Mouse (Mus musculus) neural tube, embryonic 13.5 days (tissue): ENCODE measurements around the gene Pcdh9. TPM values are rescaled to one million over a fixed set of nuclear protein-coding genes. Genes with fewer than 3 reads are reported as not detected.

Source experiments
- ATAC-seq: fragments of 200-750 bp; cut with Nextera tagmentation; 2 replicates; pipeline ENCODE4 v1.8.0; 2017; ENCODE audit warnings: low read depth, mild to moderate bottlenecking, moderate TSS enrichment, moderate library complexity
- H3K27ac ChIP-seq: fragments of 300-500 bp; sonication (generic); replicated peaks from 2 replicates; pipeline ENCODE4 v1.5.1; 2015; ENCODE audit warnings: moderate library complexity, mild to moderate bottlenecking, inconsistent platforms
- H3K27me3 ChIP-seq: fragments of 300-500 bp; sonication (generic); 2 replicates; pipeline ENCODE4 v1.6.1; 2015; ENCODE audit warnings: mild to moderate bottlenecking, inconsistent platforms
- H3K36me3 ChIP-seq: fragments of 300-500 bp; sonication (generic); 2 replicates; pipeline ENCODE4 v1.6.1; 2015; ENCODE audit warnings: mild to moderate bottlenecking, inconsistent platforms
- H3K4me1 ChIP-seq: fragments of 300-500 bp; sonication (generic); replicated peaks from 2 replicates; pipeline ENCODE4 v1.6.1; 2015; ENCODE audit warnings: inconsistent platforms
- H3K4me2 ChIP-seq: fragments of 300-500 bp; sonication (generic); 2 replicates; pipeline ENCODE4 v1.6.1; 2015; ENCODE audit warnings: inconsistent platforms, mild to moderate bottlenecking, moderate library complexity
- H3K4me3 ChIP-seq: fragments of 300-500 bp; sonication (generic); 2 replicates; pipeline ENCODE4 v1.5.1; 2015; ENCODE audit warnings: mild to moderate bottlenecking, inconsistent platforms
- H3K9ac ChIP-seq: fragments of 300-500 bp; sonication (generic); 2 replicates; pipeline ENCODE4 v1.6.1; 2015; ENCODE audit warnings: moderate library complexity, mild to moderate bottlenecking, inconsistent platforms
- H3K9me3 ChIP-seq: fragments of 300-500 bp; sonication (generic); 2 replicates; pipeline ENCODE4 v1.6.1; 2016; ENCODE audit warnings: inconsistent platforms
- WGBS: fragments of 180-500 bp; shearing (Covaris S2); methylation state at CpG from one replicate; pipeline ENCODE4 v1.1.7; 2015; 5-methylcytosine and 5-hydroxymethylcytosine counted together
- polyA plus RNA-seq: library from polyadenylated mRNA; unstranded; fragments of >200 nt; fragmentation: Nextera tagmentation; extraction: Ambion mirVana; gene quantifications from 2 replicates; pipeline ENCODE4 v1.2.1, GENCODE M21; 2015

Pcdh9 gene
- polyA plus RNA-seq, 1 experiment from 2014 or later = 103 TPM

DNA sequence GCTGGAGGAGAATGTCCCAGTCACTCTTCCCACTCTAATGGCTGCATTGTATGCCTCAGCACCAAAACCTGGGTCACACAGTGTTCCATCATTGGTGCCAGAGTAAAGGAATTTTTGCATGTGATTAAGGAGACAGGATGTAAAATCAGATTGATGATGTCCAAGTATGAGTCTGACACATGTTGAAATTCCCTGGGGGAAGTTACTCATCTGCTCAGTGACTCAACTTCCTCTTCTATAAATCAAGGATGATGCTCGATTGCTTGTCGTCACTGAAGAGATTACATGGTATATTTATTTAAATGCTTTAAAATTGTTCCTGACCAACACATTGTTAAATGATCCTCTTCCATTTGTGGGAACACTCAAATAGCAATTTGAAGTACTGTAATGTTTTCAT is 690.7 kb downstream of the Pcdh9 start:
- H3K4me2 ChIP-seq = no peak overlapping the region
- no peaks in the 10 kb centered on the region for H3K9me3 ChIP-seq
- no peaks in the 10 kb centered on the region for H3K4me1 ChIP-seq
- no peak overlapping the region for H3K27ac ChIP-seq
- H3K36me3 ChIP-seq = no peaks in the 10 kb centered on the region
- H3K27me3 ChIP-seq = no peaks in the 10 kb centered on the region
- ATAC-seq = no peak
- H3K4me3 ChIP-seq = no peak overlapping the region
- no peak overlapping the region for H3K9ac ChIP-seq
- WGBS = 65% methylated on average over 2 of the region's 2 CpGs

DNA sequence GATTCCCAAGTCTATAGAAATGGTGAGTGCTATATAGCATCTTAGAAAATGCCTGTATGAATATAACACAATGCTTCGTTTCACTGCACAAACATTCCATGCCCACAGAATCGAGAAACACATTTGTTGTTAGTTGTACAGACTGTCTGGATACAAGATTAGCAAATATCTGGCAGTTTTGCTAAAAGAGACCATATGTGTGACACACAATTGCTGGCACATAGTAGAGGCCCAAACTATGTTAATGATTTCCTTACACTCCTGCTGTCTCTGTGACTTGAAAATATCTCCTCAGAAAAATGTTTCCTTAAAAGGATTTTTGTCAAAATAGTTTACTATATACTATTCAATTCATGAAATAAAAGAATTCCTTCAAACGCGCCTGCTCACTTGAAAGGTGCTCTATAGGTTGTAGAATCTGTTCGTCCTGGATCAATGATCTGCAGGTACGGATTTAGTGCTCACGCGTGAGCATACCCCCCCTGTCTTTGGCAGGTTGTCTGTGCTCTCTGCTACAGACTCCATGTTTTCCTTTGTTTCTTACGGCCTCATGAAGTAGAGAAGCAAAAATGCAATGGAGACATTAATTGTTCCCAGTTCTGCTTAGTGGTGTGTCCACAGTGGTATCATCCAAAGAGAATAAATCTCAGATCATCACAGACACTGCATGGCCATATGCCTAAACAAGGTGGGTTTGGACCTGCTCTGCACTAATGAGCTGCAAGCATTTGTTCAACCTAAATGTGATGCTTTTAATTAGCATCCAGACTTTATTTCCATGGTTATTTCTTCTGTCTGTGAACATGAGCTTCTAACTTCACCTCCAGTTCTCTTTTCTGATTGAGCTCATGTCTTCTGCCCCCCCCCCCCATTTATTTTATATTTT is 707.6 kb downstream of the Pcdh9 start:
- Histone ChIP-seq H3K27ac (no peak overlapping the region), H3K9ac (no peak overlapping the region), H3K4me1 (no peaks in the 10 kb centered on the region), H3K9me3 (no peaks in the 10 kb centered on the region), H3K36me3 (no peaks in the 10 kb centered on the region), H3K27me3 (no peaks in the 10 kb centered on the region), H3K4me3 (no peak overlapping the region), H3K4me2 (no peak overlapping the region)
- no peak for ATAC-seq
- WGBS = 92% methylated on average over 9 of the region's 9 CpGs

DNA sequence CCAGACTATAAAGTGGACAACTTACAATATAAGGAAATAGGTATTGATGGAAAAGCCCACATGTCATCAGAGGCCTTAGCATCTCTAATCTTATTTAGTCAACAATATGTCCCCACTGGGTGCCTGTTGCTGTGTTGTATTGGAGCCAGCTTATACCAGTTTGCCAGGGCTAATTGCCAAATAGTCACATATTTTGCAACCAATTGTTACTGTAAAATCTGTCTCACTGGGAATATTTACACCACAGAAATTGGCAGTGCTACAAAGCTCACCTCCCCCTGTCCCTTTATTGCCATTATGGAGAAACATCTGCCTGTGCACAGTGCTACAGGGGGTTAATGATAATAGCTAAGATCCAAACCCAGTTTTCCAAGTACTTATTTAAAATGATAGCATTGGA is 721.3 kb downstream of the Pcdh9 start:
- Histone ChIP-seq H3K36me3 (no peaks in the 10 kb centered on the region), H3K4me2 (no peak overlapping the region), H3K4me1 (no peaks in the 10 kb centered on the region), H3K27ac (no peak overlapping the region), H3K9me3 (no peaks in the 10 kb centered on the region), H3K9ac (no peak overlapping the region), H3K4me3 (no peak overlapping the region), H3K27me3 (no peaks in the 10 kb centered on the region)
- ATAC-seq = peak; percentile 81

DNA sequence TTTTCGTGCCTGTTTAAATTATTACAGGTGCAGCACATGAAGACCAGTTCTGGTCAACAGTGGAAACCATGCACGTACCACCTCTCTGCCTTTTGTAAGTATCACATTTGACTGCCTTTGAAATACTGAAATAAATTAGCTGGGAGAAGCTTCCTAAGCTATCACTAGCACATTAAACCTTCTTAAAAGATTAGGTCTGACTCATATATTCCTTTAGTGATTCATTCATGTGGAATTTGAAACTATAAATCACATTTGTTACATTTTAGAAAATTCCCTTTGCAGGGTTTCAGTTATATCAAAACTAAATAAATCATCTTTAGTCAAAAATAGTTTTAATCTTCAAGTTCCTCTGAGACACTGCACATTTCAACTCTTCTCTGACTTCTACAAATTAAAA is 722.1 kb downstream of the Pcdh9 start:
- 69% methylated on average over 2 of the region's 2 CpGs for WGBS
- Histone ChIP-seq H3K9ac (no peak overlapping the region), H3K4me3 (no peak overlapping the region), H3K27me3 (no peaks in the 10 kb centered on the region), H3K27ac (no peak overlapping the region), H3K9me3 (no peaks in the 10 kb centered on the region), H3K36me3 (no peaks in the 10 kb centered on the region), H3K4me1 (peaks cover 4% of the 10 kb centered on the region; the same call in 1 of the 2 replicates), H3K4me2 (no peak overlapping the region)
- no peak for ATAC-seq

DNA sequence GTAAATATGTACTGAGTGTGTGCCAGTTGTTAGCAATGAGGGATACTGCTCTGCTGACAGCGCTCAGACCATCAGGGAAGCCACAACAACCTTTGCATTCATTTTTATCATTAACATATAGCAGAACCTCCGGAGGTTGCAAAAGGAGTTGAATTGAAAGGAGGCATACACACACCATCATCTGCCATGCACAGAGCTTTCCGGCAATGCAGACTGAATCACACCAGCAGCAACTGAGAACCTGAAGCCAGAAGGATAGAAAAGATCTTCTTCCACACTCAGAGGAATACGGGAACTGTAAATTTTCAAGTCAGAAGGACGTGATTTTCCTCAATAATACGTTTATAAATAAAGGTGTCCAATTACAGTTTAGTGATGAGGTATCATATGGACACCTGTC is 747.1 kb downstream of the Pcdh9 start:
- Histone ChIP-seq H3K4me2 (no peak overlapping the region), H3K27me3 (no peaks in the 10 kb centered on the region), H3K27ac (no peak overlapping the region), H3K4me1 (no peaks in the 10 kb centered on the region), H3K9ac (no peak overlapping the region), H3K4me3 (no peak overlapping the region), H3K9me3 (no peaks in the 10 kb centered on the region), H3K36me3 (no peaks in the 10 kb centered on the region)
- no peak for ATAC-seq
- WGBS = 89% methylated on average over 6 of the region's 6 CpGs

DNA sequence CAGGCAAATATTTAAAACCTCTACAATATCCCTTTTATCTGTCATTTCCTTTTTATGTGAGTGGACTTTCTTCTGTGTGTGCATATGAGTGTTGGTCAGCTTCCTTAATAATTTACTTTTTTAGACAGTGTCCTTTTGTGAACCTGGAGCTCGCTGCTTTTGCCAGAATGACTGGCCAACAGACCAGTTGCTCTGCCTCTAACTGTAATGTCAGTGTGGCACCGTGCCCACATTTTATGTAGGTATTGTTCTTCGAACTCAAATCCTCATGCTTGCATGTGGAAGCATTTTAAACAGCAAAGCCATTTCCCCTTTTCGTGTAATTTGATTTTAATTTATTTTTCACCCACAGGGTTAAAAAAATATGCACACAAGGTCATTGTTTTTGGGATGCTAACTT is 748.4 kb downstream of the Pcdh9 start:
- no peak overlapping the region for H3K4me3 ChIP-seq
- no peaks in the 10 kb centered on the region for H3K36me3 ChIP-seq
- 82% methylated on average over 4 of the region's 4 CpGs for WGBS
- no peaks in the 10 kb centered on the region for H3K9me3 ChIP-seq
- H3K9ac ChIP-seq = no peak overlapping the region
- no peaks in the 10 kb centered on the region for H3K4me1 ChIP-seq
- H3K27me3 ChIP-seq = no peaks in the 10 kb centered on the region
- H3K4me2 ChIP-seq = no peak overlapping the region
- H3K27ac ChIP-seq = no peak overlapping the region
- ATAC-seq = no peak

DNA sequence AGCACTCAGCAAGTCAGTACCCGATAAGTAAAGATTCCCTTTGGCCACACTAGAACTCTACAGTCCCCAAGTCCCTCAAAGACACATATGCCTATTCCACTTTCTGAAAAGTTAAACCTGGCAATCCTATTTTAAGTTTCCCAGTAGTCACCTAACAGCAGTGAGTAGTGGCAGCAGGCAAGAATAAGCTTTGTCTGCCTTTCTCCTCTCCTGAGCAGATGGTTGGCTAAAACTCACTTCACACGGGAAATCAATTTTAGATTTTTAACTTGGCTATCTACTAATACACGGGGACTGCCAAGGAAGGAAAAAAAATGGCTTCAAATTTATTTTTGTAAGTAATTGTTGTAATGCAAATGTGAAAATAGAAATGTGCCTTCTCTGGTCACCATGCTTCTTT is 763.5 kb downstream of the Pcdh9 start:
- H3K27ac ChIP-seq = no peak overlapping the region
- H3K4me1 ChIP-seq = no peaks in the 10 kb centered on the region
- ATAC-seq = no peak
- H3K4me2 ChIP-seq = no peak overlapping the region
- no peak overlapping the region for H3K9ac ChIP-seq
- no peaks in the 10 kb centered on the region for H3K27me3 ChIP-seq
- no peaks in the 10 kb centered on the region for H3K36me3 ChIP-seq
- WGBS = 89% methylated on average over 3 of the region's 3 CpGs
- H3K4me3 ChIP-seq = no peak overlapping the region
- no peaks in the 10 kb centered on the region for H3K9me3 ChIP-seq

DNA sequence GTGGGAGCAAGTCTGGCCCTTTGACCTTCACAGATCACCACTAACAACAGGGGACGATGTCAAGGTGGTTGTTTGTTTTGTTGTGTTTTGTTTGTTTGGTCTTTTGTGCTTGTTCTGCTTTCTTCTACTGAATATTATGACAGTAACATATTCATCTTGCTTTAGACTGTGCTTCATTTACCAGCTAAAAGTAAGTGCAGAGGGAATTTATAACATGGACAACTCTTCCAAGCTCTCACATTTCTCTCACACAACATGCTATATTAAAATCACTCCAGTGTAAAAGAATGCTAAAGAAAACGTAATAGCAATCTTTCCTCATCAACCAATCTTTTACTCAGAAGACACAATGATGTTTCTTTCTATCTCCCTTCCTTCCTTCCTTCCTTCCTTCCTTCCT is 787.7 kb downstream of the Pcdh9 start:
- Histone ChIP-seq H3K4me3 (no peak overlapping the region), H3K36me3 (no peaks in the 10 kb centered on the region), H3K4me1 (no peaks in the 10 kb centered on the region), H3K27me3 (no peaks in the 10 kb centered on the region), H3K9me3 (no peaks in the 10 kb centered on the region), H3K4me2 (no peak overlapping the region), H3K9ac (no peak overlapping the region), H3K27ac (no peak overlapping the region)
- 68% methylated on average over 2 of the region's 2 CpGs for WGBS
- no peak for ATAC-seq

DNA sequence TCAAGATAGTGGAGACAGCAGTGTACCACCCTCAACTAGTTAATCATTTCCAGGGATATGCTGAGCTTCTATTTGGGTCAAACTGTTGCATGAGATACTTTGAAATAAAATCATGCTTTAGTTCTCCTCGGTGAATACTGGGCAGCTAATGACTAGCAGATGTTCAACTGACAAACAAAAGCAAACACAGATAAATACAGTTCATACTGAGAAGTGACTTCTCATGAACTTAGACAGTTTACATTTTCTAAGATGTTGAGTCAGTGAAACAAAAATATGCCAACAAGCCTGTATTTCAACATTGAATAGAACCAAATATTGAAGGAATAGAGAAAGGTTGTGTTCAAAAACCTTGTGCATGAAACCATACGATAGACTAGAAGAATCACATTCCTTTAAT is 795.4 kb downstream of the Pcdh9 start:
- no peak overlapping the region for H3K4me2 ChIP-seq
- no peaks in the 10 kb centered on the region for H3K36me3 ChIP-seq
- H3K27ac ChIP-seq = no peak overlapping the region
- no peaks in the 10 kb centered on the region for H3K4me1 ChIP-seq
- H3K9me3 ChIP-seq = no peaks in the 10 kb centered on the region
- no peaks in the 10 kb centered on the region for H3K27me3 ChIP-seq
- 78% methylated on average over 2 of the region's 2 CpGs for WGBS
- no peak overlapping the region for H3K4me3 ChIP-seq
- no peak overlapping the region for H3K9ac ChIP-seq
- no peak for ATAC-seq

DNA sequence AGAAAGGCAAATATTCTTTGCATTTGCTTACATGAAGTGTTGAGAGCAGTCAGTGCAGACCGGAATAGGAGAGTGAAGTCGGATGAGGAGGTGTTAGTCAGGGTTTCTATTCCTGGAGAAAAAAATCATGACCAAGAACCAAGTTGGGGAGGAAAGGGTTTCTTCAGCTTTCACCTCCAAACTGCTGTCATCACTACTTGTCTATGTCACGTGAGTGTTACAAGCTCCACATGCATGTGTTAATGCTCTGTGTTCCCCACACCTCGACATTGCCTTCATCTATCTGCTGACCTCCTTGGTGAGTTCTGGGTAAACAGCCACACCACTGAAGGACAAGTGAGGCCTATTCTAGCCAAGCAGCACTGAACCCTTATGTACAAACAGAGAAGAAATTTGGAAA is 797.7 kb downstream of the Pcdh9 start:
- Histone ChIP-seq H3K4me2 (no peak overlapping the region), H3K27me3 (no peaks in the 10 kb centered on the region), H3K36me3 (no peaks in the 10 kb centered on the region), H3K9me3 (no peaks in the 10 kb centered on the region), H3K4me3 (no peak overlapping the region), H3K9ac (no peak overlapping the region), H3K27ac (no peak overlapping the region), H3K4me1 (no peaks in the 10 kb centered on the region)
- 86% methylated on average over 4 of the region's 4 CpGs for WGBS
- ATAC-seq = no peak

DNA sequence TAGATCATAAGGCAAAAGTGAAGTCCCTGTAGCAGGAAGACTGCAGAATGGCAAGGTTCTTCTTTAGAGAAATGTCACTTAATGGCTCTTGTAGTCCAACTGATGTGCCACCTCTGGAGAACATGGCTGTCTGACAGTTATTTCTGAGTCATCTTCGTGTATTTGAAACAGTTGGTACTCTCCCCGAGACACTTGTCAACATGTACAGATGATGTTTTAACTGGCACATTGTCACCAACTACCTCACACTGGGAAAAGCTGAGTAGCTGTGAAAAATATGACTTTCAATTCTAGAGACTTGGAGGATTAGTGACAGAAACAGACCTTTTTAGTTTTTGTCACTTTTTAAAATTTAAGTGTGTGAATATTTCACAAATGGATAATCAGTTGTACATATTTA is 804.8 kb downstream of the Pcdh9 start:
- H3K4me1 ChIP-seq = peaks cover 20% of the 10 kb centered on the region
- H3K4me3 ChIP-seq = no peak overlapping the region
- ATAC-seq = no peak
- H3K27me3 ChIP-seq = no peaks in the 10 kb centered on the region
- H3K9me3 ChIP-seq = no peaks in the 10 kb centered on the region
- H3K4me2 ChIP-seq = no peak overlapping the region
- no peak overlapping the region for H3K27ac ChIP-seq
- 79% methylated on average over 2 of the region's 2 CpGs for WGBS
- no peak overlapping the region for H3K9ac ChIP-seq
- H3K36me3 ChIP-seq = no peaks in the 10 kb centered on the region

DNA sequence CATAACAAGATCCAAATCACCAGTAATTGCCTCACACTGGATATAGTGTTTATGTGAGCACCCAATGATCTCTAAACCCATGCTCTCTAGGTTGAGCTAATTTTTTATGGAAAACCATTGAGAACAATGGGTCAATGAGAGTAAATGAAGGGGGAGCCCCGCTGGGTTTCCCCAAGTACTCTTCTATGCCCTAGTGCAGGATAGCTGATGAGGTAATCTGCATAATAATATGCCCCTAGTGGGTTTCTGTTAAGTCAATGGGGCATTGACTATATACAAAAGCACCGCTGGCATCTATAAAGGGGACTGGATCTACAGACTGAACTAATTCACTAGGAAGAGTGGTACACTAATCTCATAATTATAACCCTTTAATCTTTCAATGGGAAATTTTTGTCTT is 807.3 kb downstream of the Pcdh9 start:
- no peaks in the 10 kb centered on the region for H3K9me3 ChIP-seq
- peak; percentile 63 for ATAC-seq

DNA sequence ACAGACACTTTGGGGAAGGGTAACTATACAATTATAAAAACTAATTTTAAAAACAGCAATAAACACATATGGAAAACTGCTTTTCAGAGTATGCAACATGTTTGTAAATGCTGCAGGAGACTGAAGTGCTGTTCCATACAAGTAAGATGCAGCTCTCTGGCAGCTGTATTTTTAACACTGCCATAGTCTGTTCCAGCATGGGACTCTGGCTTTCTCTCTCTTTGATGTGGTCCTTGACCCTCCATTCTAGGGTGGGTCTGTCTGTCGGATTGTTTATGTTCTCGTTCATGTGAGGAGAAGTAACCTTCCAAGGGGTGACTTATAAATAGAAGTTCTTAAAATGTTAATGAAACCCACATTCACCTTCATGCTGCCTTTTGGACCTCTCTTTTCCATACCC is 809.6 kb downstream of the Pcdh9 start:
- H3K27me3 ChIP-seq = no peaks in the 10 kb centered on the region
- no peaks in the 10 kb centered on the region for H3K36me3 ChIP-seq
- no peak overlapping the region for H3K9ac ChIP-seq
- no peaks in the 10 kb centered on the region for H3K9me3 ChIP-seq
- peaks cover 21% of the 10 kb centered on the region for H3K4me1 ChIP-seq
- 11% methylated on average over 2 of the region's 2 CpGs for WGBS
- no peak overlapping the region for H3K27ac ChIP-seq
- no peak for ATAC-seq
- no peak overlapping the region for H3K4me2 ChIP-seq
- no peak overlapping the region for H3K4me3 ChIP-seq

More for the DNA sequence above, 807.3 kb downstream of the Pcdh9 start:
- H3K27ac ChIP-seq = no peak overlapping the region
- H3K4me1 ChIP-seq = peaks cover 21% of the 10 kb centered on the region
- no peak overlapping the region for H3K9ac ChIP-seq
- no peaks in the 10 kb centered on the region for H3K36me3 ChIP-seq
- 5% methylated on average over 2 of the region's 2 CpGs for whole genome bisulfite sequencing
- H3K4me2 ChIP-seq = no peak overlapping the region
- H3K27me3 ChIP-seq = no peaks in the 10 kb centered on the region
- no peak overlapping the region for H3K4me3 ChIP-seq
